In genomic region chr4:132567361-132567779, GRCm38 (mm10) we compare ENCODE assay signal across 12 mouse cellular contexts. TPM values are rescaled to one million over a fixed set of nuclear protein-coding genes. Genes with fewer than 3 reads are reported as not detected.
DNase-seq lines count a peak whose midpoint lies in the region; ATAC-seq and TF ChIP-seq lines count a peak whose summit lies in the region.
"Had no signal": no experiment of that assay in that cellular context is flagged by ENCODE, and none has a peak within 500 bp of the region (broad histone marks: within the 10 kb centered on the region; RNA-seq: fewer than 3 reads in every experiment).

No protein-coding gene starts in this region.

- no peak overlapping the region for H3K9ac ChIP-seq in kidney, embryonic 14.5 days (ENCODE audit: low read depth, low read length)
- H3K9ac ChIP-seq: hindbrain, embryonic 14.5 days; liver, embryonic 15.5 days had no signal

- no peak overlapping the region for H3K27ac ChIP-seq in kidney, adult 2 months (ENCODE audit: insufficient read depth, low read depth, low read length)
- H3K27ac ChIP-seq in kidney, embryonic 14.5 days (ENCODE audit: low read depth, low read length) = no peak overlapping the region
- H3K27ac ChIP-seq: hindbrain, embryonic 14.5 days; liver, embryonic 15.5 days had no signal

- H3K4me1 ChIP-seq in kidney, adult 2 months (ENCODE audit: control insufficient read depth, insufficient read depth, low read length) = no peaks in the 10 kb centered on the region
- no peaks in the 10 kb centered on the region for H3K4me1 ChIP-seq in kidney, embryonic 14.5 days (ENCODE audit: control insufficient read depth, insufficient read depth, low read length)

- intact Hi-C loops in heart, postnatal 10 days (cut with DNase I) = no loop called here

- WGBS in kidney, adult 2 months = 55% methylated on average over 9 of the region's 9 CpGs
- WGBS in kidney, embryonic 14.5 days = 72% methylated on average over 9 of the region's 9 CpGs

- H3K9me3 ChIP-seq in kidney, embryonic 14.5 days (ENCODE audit: control insufficient read depth, low read length) = no peaks in the 10 kb centered on the region
- H3K9me3 ChIP-seq: liver, embryonic 15.5 days had no signal

- no peaks in the 10 kb centered on the region for H3K36me3 ChIP-seq in kidney, adult 2 months (ENCODE audit: control insufficient read depth, insufficient read depth, low read length)
- no peaks in the 10 kb centered on the region for H3K36me3 ChIP-seq in kidney, embryonic 14.5 days (ENCODE audit: control insufficient read depth, insufficient read depth, low read length)
- H3K36me3 ChIP-seq: liver, embryonic 15.5 days had no signal

- H3K4me3 ChIP-seq in kidney, adult 2 months (ENCODE audit: insufficient read depth, low read depth, low read length) = no peak overlapping the region
- H3K4me3 ChIP-seq in kidney, embryonic 14.5 days (ENCODE audit: low read length) = no peak overlapping the region
- H3K4me3 ChIP-seq: liver, embryonic 15.5 days had no signal

- H3K4me2 ChIP-seq in kidney, embryonic 14.5 days (replicated peaks; ENCODE audit: low read depth, low read length) = no peak overlapping the region
- H3K4me2 ChIP-seq: hindbrain, embryonic 14.5 days; liver, embryonic 15.5 days had no signal

- no peak for ATAC-seq in kidney, embryonic 14.5 days (ENCODE audit: low FRiP score, low TSS enrichment)
- no peak for ATAC-seq in inflammation-experienced regulatory T-cells, adult 6 months

- TF ChIP-seq CTCF in kidney, adult 2 months (conservative IDR thresholded peaks at IDR 0.05; ENCODE audit: insufficient read depth, insufficient read length, low read depth, low read length) = no peak

- no peak for TF ChIP-seq POLR2A in kidney, adult 2 months (IDR thresholded peaks at IDR 0.05; ENCODE audit: low read depth, low read length)

- DNase-seq in kidney, adult 2 months = peak; percentile 14
- DNase-seq in ZHBTc4 (ENCODE audit: low read depth, low spot score) = peak; percentile 40
- DNase-seq in heart, postnatal 10 days = peak; percentile 45 to 61
- peak; percentile 67 to 73 for DNase-seq in monocyte, adult 2 months (ENCODE audit: low read depth in 1 of 2, low spot score in 2 of 2)
- DNase-seq in spleen, adult 12 weeks (ENCODE audit: low spot score) = no peak
- DNase-seq: layer of hippocampus, adult 9-11 months; right cerebral cortex, postnatal 14 days; thymus, postnatal 14 days had no signal

- H3K27me3 ChIP-seq in kidney, adult 2 months (replicated peaks; ENCODE audit: control insufficient read depth, insufficient read depth, low read length) = no peaks in the 10 kb centered on the region
- no peaks in the 10 kb centered on the region for H3K27me3 ChIP-seq in kidney, embryonic 14.5 days (ENCODE audit: control insufficient read depth, insufficient read depth, low read length)
- H3K27me3 ChIP-seq: liver, embryonic 15.5 days had no signal

RNA-seq across cellular contexts. Expression of gene Ptafr, which starts 3.5 kb away (rescaled TPM):
- 1.4 and 2.2 TPM in 2 replicates for polyA plus RNA-seq in kidney, adult 2 months (2012; rRNA removed)
- polyA plus RNA-seq in kidney, embryonic 14.5 days (2014; fragmentation: Nextera tagmentation; extraction: Ambion mirVana) = 0.23 and 0.47 TPM in 2 replicates
- total RNA-seq in heart, postnatal 10 days (2021) = 1 to 10 TPM; 1.1 to 1.7 TPM
- polyA plus RNA-seq in inflammation-experienced regulatory T-cells, adult 6 months (2017; shearing (Covaris generic)) = 1 to 10 TPM; 1.5 to 3.7 (median 1.9) TPM

RNA-seq across cellular contexts. Expression of gene Dnajc8, which starts 32.0 kb away (rescaled TPM):
- 22.2 and 32.2 TPM in 2 replicates for polyA plus RNA-seq in kidney, adult 2 months (2012; rRNA removed)
- polyA plus RNA-seq in kidney, embryonic 14.5 days (2014; fragmentation: Nextera tagmentation; extraction: Ambion mirVana) = 176 and 238 TPM in 2 replicates
- 10 to 100 TPM; 71.0 to 77.5 TPM for total RNA-seq in heart, postnatal 10 days (2021)
- polyA plus RNA-seq in inflammation-experienced regulatory T-cells, adult 6 months (2017; shearing (Covaris generic)) = 100 to 1,000 TPM; 288 to 351 (median 317) TPM

RNA-seq across cellular contexts. Expression of gene Atpif1, which starts 33.9 kb away (rescaled TPM):
- polyA plus RNA-seq in kidney, adult 2 months (2012; rRNA removed) = 346 and 485 TPM in 2 replicates
- polyA plus RNA-seq in kidney, embryonic 14.5 days (2014; fragmentation: Nextera tagmentation; extraction: Ambion mirVana) = 1,253 and 1,671 TPM in 2 replicates
- 100 to 1,000 TPM; 546 to 631 TPM for total RNA-seq in heart, postnatal 10 days (2021)
- 100 to 1,000 TPM; 180 to 267 (median 200) TPM for polyA plus RNA-seq in inflammation-experienced regulatory T-cells, adult 6 months (2017; shearing (Covaris generic))

RNA-seq across cellular contexts. Expression of gene Sesn2, which starts 57.1 kb away (rescaled TPM):
- 26.7 and 29.4 TPM in 2 replicates for polyA plus RNA-seq in kidney, adult 2 months (2012; rRNA removed)
- 12.4 and 15.4 TPM in 2 replicates for polyA plus RNA-seq in kidney, embryonic 14.5 days (2014; fragmentation: Nextera tagmentation; extraction: Ambion mirVana)
- total RNA-seq in heart, postnatal 10 days (2021) = 1 to 10 TPM; 4.5 to 5.5 TPM
- 1 to 10 TPM in 2 of 3 experiments, under 1 TPM in 1; 0.56 to 4.6 (median 1.9) TPM for polyA plus RNA-seq in inflammation-experienced regulatory T-cells, adult 6 months (2017; shearing (Covaris generic))
